Mouse (Mus musculus) gastrocnemius, postnatal 14 days (tissue): Measurements from ENCODE around the gene Rgs10. TPM values are rescaled to one million over a fixed set of nuclear protein-coding genes. Genes with fewer than 3 reads are reported as not detected.

Source experiments
- DNase-seq: peaks from one replicate; pipeline ENCODE4 v3.0.0; 2021; ENCODE audit warnings: mixed read lengths
- intact Hi-C: fragments of 180-260 bp; cut with DNase I; formaldehyde crosslinking; loops from one replicate; pipeline ENCODE4 v1.15.1; 2025; ENCODE audit warnings: low total_unique reads
- long read RNA-seq, 2 experiments: library from polyadenylated mRNA; stranded (forward); transcript quantifications; one replicate each; pipeline ENCODE4 v2.0.0; 2021
- total RNA-seq, 2 experiments: library from RNA; stranded (reverse); gene quantifications; 2 replicates each; pipeline ENCODE4 v1.2.3; 2021

The Rgs10 gene
- 1 to 10 TPM; 5.4 to 6.1 TPM for total RNA-seq
- long read RNA-seq, experiment 1, partial matches to known transcripts = 0 of 1 reads
- long read RNA-seq, experiment 1, other reads (novel, unspliced or antisense) = 0 of 1 reads
- long read RNA-seq, experiment 2, partial matches to known transcripts = 0 of 2 reads
- long read RNA-seq, experiment 2, other reads (novel, unspliced or antisense) = 0 of 2 reads

DNA sequence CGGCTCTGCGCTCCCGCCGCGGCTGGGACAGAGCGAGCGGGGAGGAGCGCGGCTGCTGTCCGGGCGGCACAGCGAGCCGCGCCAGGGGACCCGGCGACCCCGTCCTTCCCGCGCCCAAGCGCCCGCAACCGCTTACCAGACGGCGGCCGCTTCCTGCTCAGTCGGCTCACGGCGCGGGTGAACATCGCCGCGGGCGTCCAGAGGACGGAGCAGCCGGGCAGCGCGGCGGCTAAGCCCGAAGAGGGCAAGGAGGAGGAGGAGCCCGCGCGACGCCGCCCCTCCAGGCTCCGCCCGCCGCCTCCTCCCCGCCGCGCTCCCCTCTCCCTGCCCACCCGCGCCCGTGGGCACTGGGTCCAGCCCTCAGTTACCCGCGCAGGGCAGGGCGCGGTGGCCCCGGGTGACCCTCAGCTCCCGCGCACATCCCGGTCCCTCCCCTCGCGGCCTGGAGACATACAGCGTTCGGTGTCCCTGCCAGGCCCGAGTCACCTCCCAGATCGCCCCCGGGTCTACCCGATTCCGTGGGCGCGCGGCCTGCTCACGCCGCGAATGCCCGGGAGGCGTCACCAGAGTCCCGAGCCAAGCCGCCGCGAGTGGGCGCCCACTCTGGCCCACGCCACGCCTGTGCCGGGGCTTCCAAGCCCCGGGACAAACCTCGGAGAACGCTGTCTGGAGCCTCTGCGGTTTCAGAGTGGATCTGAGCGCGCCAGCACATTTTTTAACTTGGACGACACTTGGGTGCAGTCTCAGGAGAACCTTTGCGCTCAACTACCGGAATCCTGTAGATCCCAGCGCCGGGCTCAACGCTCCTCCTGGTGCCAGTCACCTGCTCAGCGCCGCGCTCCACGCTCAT lies at the start of gene Rgs10:
Gene Rgs10 (minus strand): TSS at position 829 of the 850 bp plus-strand sequence.
- intact Hi-C loops = no loop called here
- peak; percentile 63 for DNase-seq

- DNase-seq = no peak
- intact Hi-C loops = no loop called here
These were observed 43.8 kb upstream of the Rgs10 start for GRCm38 (mm10) chr7:128462406-128462805.

GRCm38 (mm10) chr7:128461285-128462215 lies 43.0 kb upstream of the Rgs10 start, which contains the start of gene Tial1:
TSS of gene Tial1 (minus strand) at chr7:128461717.
- intact Hi-C loops = no loop called here
- peak; percentile 98 for DNase-seq

GRCm38 (mm10) chr7:128460865-128461228 lies 42.3 kb upstream of the Rgs10 start:
- intact Hi-C loops = no loop called here
- DNase-seq = no peak

DNA sequence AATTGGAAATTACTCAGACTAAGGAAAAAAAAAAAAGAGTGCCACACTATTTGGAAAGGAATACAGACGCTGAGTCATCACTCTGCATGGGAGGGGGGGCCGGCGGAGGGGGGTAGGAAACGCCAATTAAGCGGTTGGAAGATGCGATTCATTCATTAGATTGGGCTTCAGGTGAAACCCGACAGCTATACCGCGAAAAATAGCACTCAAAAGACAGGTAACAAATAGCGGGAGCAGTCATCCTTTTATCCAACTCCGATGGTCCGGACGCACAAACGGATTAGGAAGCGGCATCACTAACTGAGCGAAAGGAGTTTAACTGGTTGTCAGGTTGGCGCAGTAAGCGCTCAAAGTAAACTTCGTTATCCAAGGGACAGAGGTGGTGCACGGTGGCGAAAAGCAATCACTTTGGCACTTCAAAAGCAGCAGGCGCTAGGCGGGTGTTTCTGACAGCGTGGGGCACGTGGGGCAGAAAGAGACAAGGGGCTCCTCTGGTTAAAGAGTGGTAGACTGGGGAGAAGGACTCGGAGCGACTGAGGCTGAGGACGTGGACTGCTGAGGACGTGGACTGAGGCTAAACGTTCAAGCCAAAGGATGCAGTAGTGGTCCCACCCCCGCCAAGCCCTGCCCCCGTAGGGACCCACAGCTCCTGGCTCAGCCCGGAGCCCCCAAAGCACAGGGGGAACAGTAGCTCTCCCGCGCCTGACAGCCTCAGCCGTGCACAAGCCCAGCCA lies 41.7 kb upstream of the Rgs10 start:
- DNase-seq = peak; percentile 54
- intact Hi-C loops = no loop called here

GRCm38 (mm10) chr7:128459791-128460130 lies 41.2 kb upstream of the Rgs10 start:
- intact Hi-C loops = no loop called here
- no peak for DNase-seq

DNA sequence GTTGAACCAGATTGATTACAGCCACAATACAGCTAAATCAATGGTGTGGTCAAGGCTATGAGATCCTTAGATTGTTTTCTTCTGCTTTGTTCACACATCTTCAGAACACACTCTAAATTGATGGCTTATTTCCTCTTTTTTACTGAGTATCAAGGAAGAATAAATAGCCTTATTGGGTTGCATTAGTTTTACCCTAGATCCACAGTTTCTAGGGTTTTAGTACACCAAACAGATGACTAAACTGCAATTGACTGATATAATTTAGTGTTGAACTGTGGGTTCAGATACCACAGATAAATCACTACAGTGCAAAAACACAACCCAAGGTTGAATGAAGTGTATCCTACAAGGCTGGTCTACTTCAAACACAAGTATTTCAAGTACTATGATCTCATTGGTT lies 39.5 kb upstream of the Rgs10 start:
- DNase-seq = no peak
- intact Hi-C loops = no loop called here

DNA sequence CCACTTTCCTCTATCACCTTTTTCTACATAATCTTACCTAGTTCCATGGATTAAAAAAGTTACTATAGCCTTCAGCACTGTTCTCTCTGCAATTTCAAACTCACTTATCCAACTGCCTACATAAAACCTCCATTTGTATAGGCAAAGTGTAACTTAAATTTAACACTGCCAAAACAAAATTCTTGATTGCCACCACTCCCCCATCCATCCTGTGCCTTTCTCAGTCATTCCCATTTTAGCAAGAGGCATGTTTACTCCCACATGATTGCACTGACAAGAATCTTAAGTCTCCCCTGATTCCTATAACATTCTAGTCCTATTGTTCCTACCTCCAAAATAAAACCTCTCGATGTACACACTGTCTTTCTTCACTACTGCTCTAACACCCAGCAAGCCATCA lies 34.2 kb upstream of the Rgs10 start:
- intact Hi-C loops = no loop called here
- no peak for DNase-seq

DNA sequence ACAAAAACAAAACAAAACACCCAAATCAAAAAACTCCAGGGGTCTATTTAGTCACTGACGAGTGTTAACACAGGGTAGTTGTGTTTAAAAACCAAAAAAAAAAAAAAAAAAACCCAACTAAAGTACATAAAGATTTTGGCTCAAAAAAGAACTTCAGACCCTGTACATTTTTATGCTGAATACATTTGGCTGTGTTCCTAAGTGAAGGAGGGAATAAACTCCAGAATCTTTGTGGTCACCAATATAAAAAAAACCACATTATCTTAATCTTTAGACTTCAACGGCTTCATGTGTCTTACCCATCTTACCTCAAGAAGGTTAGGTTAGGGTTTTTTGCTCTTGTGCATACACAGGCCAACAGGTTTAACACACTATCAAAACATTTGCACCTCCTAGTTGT lies 22.0 kb upstream of the Rgs10 start:
- no peak for DNase-seq
- intact Hi-C loops = no loop called here

DNA sequence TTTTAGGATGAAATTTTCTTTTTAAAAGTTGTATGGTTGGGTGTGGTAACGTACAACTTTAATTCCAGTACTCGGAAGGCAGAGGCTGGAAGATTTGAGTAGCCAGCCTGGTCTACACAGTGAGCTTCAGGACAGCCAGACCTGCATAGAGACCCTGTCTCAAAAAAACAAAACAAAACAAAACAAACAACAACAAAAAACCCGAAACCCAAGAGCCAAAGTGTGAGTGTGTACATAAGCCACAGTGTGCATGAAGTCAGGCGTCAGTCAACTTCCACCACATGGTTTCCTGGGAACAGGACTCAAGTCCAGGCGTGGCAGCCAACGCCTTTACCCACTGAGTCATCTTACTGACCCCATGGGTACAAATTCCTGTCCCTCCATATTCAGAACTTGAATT lies 20.7 kb upstream of the Rgs10 start:
- no peak for DNase-seq
- intact Hi-C loops = no loop called here

- intact Hi-C loops = no loop called here
- no peak for DNase-seq
These were observed 19.6 kb upstream of the Rgs10 start for GRCm38 (mm10) chr7:128438131-128438530.

DNA sequence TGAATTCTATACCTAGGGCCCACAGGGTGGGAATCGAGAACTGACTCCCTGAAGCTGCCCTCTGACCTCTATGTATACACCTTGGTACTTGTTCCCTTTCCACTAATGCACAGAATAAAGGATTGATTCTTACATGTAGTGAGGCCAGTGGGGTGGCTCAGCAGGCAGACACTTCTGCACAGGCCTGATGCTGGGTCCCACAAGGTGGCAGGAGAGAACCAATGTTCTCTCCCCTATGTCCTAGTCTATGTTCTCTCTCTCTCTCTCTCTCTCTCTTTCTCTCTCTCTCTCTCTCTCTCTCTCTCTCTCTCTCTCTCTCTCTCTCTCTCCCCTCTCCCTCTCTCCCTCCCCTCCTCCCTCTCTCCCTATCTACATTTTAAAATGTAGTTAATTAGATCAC lies 14.7 kb upstream of the Rgs10 start:
- intact Hi-C loops = no loop called here
- DNase-seq = no peak

- intact Hi-C loops = no loop called here
- DNase-seq = no peak
These were observed 14.0 kb upstream of the Rgs10 start for GRCm38 (mm10) chr7:128432574-128432973.

GRCm38 (mm10) chr7:128422491-128422890 lies 3.9 kb upstream of the Rgs10 start:
- intact Hi-C loops = no loop called here
- no peak for DNase-seq

GRCm38 (mm10) chr7:128421701-128422100 lies 3.1 kb upstream of the Rgs10 start:
- no peak for DNase-seq
- intact Hi-C loops = no loop called here

DNA sequence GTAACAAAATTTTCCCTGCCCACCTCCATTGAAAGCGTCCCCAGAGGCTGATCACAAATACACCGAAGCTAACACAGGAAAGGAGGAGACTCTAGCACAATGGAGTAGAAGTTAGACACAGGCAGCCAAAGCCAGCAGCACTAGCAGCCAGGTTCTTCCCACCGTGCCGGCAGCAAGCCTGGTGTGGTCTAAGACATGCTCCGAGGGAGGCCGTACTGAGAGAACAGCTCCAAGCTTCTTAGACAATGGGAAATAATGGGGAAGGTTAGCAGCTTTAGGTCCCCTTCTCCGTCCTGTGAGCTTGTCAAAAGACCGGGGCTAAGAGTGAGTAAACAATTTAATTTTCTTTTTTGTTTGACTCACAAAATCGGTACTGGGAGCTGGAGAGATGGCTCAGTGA lies 1.1 kb upstream of the Rgs10 start:
- intact Hi-C loops = no loop called here

DNA sequence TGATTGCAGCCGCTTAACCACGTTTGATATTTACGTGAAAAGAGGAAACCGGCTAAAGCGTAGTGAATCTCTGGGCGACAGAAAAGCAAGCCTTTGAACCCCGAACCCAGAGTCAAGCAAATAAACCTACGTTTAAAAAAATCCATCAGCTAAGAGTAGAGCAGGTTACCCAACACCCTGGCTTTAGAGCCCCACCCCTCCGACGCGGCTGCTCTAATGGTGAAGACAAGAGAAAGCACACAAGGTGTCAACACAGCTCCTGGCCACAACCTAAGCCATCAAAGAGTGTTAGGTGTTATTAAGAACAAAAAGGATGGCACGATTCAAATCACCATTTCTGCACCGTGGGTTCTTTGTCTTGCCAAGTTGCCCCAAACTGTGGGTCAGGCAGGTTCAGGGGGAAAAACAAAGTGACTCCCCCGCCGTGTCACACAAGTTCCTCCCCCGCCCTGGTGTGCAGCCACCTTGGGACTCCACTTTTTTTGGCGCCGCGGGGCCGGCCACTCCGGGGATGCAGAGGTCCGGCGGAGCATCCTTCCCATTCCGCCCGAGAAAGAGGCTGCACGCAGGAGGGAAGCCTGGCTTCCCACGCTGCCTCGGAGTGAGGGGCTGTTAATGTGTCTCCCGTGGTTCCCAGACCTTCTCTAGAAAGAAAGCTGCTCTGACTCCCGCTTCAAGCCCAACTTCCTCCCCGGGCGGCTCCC lies 1.2 kb downstream of the Rgs10 start:
- intact Hi-C loops = no loop called here
- DNase-seq = no peak

More for the DNA sequence above, 1.1 kb upstream of the Rgs10 start:
- DNase-seq = no peak

DNA sequence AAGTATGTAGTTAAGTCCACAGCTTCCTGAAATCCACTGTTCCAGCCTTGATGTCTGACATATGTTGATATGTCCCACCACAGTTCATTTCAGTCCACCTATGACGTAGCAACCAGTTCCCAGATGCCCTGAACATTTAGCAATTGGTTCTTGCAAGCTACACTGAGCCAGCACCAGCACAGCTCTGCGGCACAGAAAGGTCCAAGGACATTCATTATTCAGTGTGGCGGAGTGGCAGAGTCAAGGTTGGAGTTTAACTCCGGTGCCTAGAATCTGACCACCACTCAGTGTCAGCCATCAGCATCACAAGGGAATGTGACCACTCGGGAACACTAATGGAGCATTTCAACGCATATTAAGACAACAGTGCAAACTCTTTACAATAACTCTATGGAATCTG lies 1.9 kb downstream of the Rgs10 start:
- DNase-seq = no peak
- intact Hi-C loops = no loop called here

GRCm38 (mm10) chr7:128414433-128414832 lies 4.1 kb downstream of the Rgs10 start:
- intact Hi-C loops = no loop called here

More at GRCm38 (mm10) chr7:128414433-128414832, 4.1 kb downstream of the Rgs10 start:
- DNase-seq = no peak
